Mouse (Mus musculus) liver, adult 2 months (tissue): ENCODE data around the gene Ncoa6. TPM values are rescaled to one million over a fixed set of nuclear protein-coding genes. Genes with fewer than 3 reads are reported as not detected.

Experiments used
- DNase-seq: peaks from one replicate; pipeline ENCODE4 v3.0.0-alpha.2; 2011; ENCODE audit warnings: low read depth, low spot score; ENCODE audit errors: extremely low read depth
- H3K27ac ChIP-seq: fragments of 200-500 bp; replicated peaks from 2 replicates; pipeline ENCODE4 v1.5.1; 2012; ENCODE audit warnings: low read depth, mild to moderate bottlenecking, control low read depth, inconsistent platforms, low read length; ENCODE audit not compliant: insufficient read depth
- H3K27me3 ChIP-seq: fragments of 200-500 bp; 2 replicates; pipeline ENCODE4 v1.6.1; 2012; ENCODE audit warnings: mild to moderate bottlenecking, moderate library complexity, low read length, inconsistent platforms; ENCODE audit not compliant: control insufficient read depth, insufficient read depth
- H3K36me3 ChIP-seq: fragments of 200-500 bp; 2 replicates; pipeline ENCODE4 v1.6.1; 2012; ENCODE audit warnings: low read length, inconsistent platforms; ENCODE audit not compliant: control insufficient read depth, insufficient read depth
- H3K4me1 ChIP-seq: fragments of 200-500 bp; 2 replicates; pipeline ENCODE4 v1.6.1; 2011; ENCODE audit warnings: low read length; ENCODE audit not compliant: control insufficient read depth, insufficient read depth
- H3K4me3 ChIP-seq: fragments of 200-500 bp; 2 replicates; pipeline ENCODE4 v1.5.1; 2011; ENCODE audit warnings: low read depth, mild to moderate bottlenecking, control low read depth, low read length, moderate library complexity; ENCODE audit not compliant: insufficient read depth
- H3K79me2 ChIP-seq: fragments of 200-500 bp; 2 replicates; pipeline ENCODE4 v1.6.1; 2012; ENCODE audit warnings: inconsistent platforms, mild to moderate bottlenecking, low read length, moderate library complexity; ENCODE audit not compliant: control insufficient read depth, insufficient read depth
- H3K9ac ChIP-seq: fragments of 200-500 bp; 2 replicates; pipeline ENCODE4 v1.6.1; 2012; ENCODE audit warnings: low read depth, mild to moderate bottlenecking, control low read depth, inconsistent platforms, low read length
- CTCF ChIP-seq: fragments of 200-500 bp; IDR thresholded peaks from 2 replicates; pipeline ENCODE4 v1.5.1; 2011; ENCODE audit warnings: low read depth, low read length, control low read depth
- POLR2A ChIP-seq: fragments of 200-500 bp; IDR thresholded peaks from 2 replicates; pipeline ENCODE4 v1.6.1; 2011; ENCODE audit warnings: low read length, control low read depth; ENCODE audit not compliant: insufficient read depth; ENCODE audit errors: extremely low read depth
- WGBS: fragments of 180-500 bp; shearing (Covaris S2); methylation state at CpG from one replicate; pipeline ENCODE4 v1.1.7; 2018; 5-methylcytosine and 5-hydroxymethylcytosine counted together
- polyA plus RNA-seq: library from polyadenylated mRNA; depleted of rRNA; stranded (reverse); fragments of >200 nt; gene quantifications from 2 replicates; pipeline ENCODE4 v1.2.3, GENCODE M21; 2012
- total RNA-seq: library from RNA; depleted of rRNA; stranded (reverse); fragments of >200 nt; gene quantifications from 2 replicates; pipeline ENCODE4 v1.2.3, GENCODE M21; 2014

The Ncoa6 gene
- total and polyA plus RNA-seq, 2 experiments = 6.4 to 18.3 TPM

- 59% methylated on average over 5 of the region's 5 CpGs for WGBS
- peaks cover 3% of the 10 kb centered on the region; the same call in 1 of the 2 replicates for H3K4me1 ChIP-seq
Observed at GRCm38 (mm10) chr2:155513543-155513942, 39.8 kb upstream of the Ncoa6 start.

GRCm38 (mm10) chr2:155512479-155512878, 38.8 kb upstream of the Ncoa6 start:
- no peaks in the 10 kb centered on the region for H3K27me3 ChIP-seq
- no peaks in the 10 kb centered on the region for H3K79me2 ChIP-seq
- no peak overlapping the region for H3K27ac ChIP-seq
- H3K9ac ChIP-seq = no peak overlapping the region
- DNase-seq = peak; percentile 55
- 70% methylated on average over 4 of the region's 4 CpGs for WGBS
- no peaks in the 10 kb centered on the region for H3K36me3 ChIP-seq
- H3K4me3 ChIP-seq = no peak overlapping the region
- TF ChIP-seq POLR2A (no peak), CTCF (peak; percentile 72)
- H3K4me1 ChIP-seq = peaks cover 3% of the 10 kb centered on the region; the same call in 1 of the 2 replicates

More at GRCm38 (mm10) chr2:155513543-155513942, 39.8 kb upstream of the Ncoa6 start:
- H3K27me3 ChIP-seq = no peaks in the 10 kb centered on the region
- DNase-seq = no peak
- no peak overlapping the region for H3K27ac ChIP-seq
- no peaks in the 10 kb centered on the region for H3K36me3 ChIP-seq
- no peak for TF ChIP-seq POLR2A
- TF ChIP-seq CTCF = no peak
- H3K4me3 ChIP-seq = no peak overlapping the region
- no peak overlapping the region for H3K9ac ChIP-seq
- no peaks in the 10 kb centered on the region for H3K79me2 ChIP-seq

- WGBS = 83% methylated on average over 10 of the region's 10 CpGs
Observed at GRCm38 (mm10) chr2:155507721-155508470, 34.2 kb upstream of the Ncoa6 start.

DNA sequence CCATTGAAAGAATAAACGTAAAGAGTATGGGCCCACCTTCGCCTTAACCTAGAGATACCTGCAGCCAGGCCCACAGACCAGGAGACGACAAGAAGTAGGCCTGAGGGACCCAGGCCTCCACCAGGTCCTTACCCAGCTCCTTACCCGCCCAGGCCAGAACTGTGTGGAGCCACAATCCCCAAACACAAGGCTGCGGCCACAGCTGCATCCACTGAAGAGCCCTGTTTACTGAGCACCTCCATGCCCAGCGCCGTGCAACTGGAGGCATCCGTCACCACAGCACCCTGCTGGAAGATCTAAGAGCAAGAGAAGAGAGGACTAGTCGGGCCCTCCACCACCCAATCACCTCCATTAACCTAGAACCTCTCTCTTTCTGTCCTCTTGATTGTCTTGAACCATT, 32.1 kb upstream of the Ncoa6 start:
- no peaks in the 10 kb centered on the region for H3K36me3 ChIP-seq
- 88% methylated on average over 9 of the region's 9 CpGs for WGBS
- H3K9ac ChIP-seq = no peak overlapping the region
- no peaks in the 10 kb centered on the region for H3K27me3 ChIP-seq
- H3K4me1 ChIP-seq = no peaks in the 10 kb centered on the region
- DNase-seq = no peak
- no peaks in the 10 kb centered on the region for H3K79me2 ChIP-seq
- H3K27ac ChIP-seq = no peak overlapping the region
- H3K4me3 ChIP-seq = no peak overlapping the region
- TF ChIP-seq CTCF (no peak), POLR2A (no peak)

More at GRCm38 (mm10) chr2:155507721-155508470, 34.2 kb upstream of the Ncoa6 start:
- TF ChIP-seq POLR2A = no peak
- no peak for TF ChIP-seq CTCF
- DNase-seq = no peak
- no peak overlapping the region for H3K9ac ChIP-seq
- no peaks in the 10 kb centered on the region for H3K79me2 ChIP-seq
- H3K4me1 ChIP-seq = no peaks in the 10 kb centered on the region
- H3K27ac ChIP-seq = no peak overlapping the region
- H3K36me3 ChIP-seq = no peaks in the 10 kb centered on the region
- H3K27me3 ChIP-seq = no peaks in the 10 kb centered on the region
- H3K4me3 ChIP-seq = no peak overlapping the region

GRCm38 (mm10) chr2:155504440-155505355, 31.0 kb upstream of the Ncoa6 start:
- Histone ChIP-seq H3K4me1 (no peaks in the 10 kb centered on the region), H3K36me3 (no peaks in the 10 kb centered on the region), H3K79me2 (no peaks in the 10 kb centered on the region), H3K9ac (no peak overlapping the region), H3K27me3 (no peaks in the 10 kb centered on the region), H3K27ac (no peak overlapping the region), H3K4me3 (no peak overlapping the region)
- DNase-seq = no peak
- 60% methylated on average over 13 of the region's 13 CpGs for WGBS
- TF ChIP-seq POLR2A (no peak), CTCF (no peak)
